Mouse (Mus musculus): ENCODE data around the gene Thegl. TPM values are rescaled to one million over a fixed set of nuclear protein-coding genes. Genes with fewer than 3 reads are reported as not detected.
A peak's percentile ranks its signal among the peaks of the same experiment; 100 is the strongest.
"Not testable (repeated sequence)": the region's sequence is repeated elsewhere in the genome, so short reads cannot be mapped to it uniquely, and the experiment has no call there.

The Thegl gene
- total RNA-seq (2021) = not detected

DNA sequence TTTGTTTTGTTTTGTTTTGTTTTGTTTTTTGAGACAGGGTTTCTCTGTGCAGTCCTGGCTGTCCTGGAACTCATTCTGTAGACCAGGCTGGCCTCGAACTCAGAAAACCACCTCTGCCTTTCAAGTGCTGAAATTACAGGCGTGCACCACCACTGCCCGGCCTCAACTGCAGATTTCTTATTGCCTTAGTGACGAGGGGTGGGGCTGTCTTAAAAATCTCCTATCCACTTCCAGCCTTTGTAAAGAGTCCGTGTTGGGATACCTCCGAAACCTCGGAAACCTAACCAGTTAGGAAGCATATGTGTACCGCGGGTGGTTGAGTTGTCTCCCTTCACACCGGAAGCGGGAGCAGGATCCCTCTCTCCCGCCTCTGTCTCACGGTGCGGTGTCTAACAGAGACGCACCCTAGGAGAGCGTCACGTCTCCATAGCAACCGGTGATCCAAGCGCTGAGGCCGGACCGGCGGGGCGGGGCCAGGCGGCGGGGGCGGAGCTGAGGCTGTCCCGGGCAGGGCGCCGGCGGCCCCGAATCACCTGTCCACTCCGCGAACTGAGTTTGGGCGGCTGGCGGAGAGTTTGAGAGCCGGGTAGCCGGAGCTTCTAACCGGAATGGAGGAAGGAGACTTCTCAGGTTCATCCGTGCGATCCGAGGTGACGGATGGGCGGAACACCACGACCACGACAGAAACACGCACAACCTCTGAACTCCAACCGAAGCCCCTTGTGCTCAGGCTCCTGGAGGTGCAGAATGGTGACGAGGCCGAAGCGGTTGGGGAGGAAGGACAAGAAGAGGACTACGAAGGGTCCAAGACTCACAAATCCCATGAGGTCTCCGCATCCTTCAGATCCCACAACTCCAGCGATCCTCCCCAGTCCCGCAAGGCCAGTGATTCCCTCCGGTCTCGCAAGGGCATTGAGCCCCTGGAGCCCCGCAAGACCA lies at the start of gene Thegl:
Gene Thegl (plus strand): TSS at position 480 of the 939 bp plus-strand sequence.
- intact Hi-C loops (cut with DNase I) = loop anchor here (1.0 kb wide), 1 partner anchor 8 kb away; no protein-coding TSS in a partner anchor
- peak; percentile 69 to 70 for DNase-seq

DNA sequence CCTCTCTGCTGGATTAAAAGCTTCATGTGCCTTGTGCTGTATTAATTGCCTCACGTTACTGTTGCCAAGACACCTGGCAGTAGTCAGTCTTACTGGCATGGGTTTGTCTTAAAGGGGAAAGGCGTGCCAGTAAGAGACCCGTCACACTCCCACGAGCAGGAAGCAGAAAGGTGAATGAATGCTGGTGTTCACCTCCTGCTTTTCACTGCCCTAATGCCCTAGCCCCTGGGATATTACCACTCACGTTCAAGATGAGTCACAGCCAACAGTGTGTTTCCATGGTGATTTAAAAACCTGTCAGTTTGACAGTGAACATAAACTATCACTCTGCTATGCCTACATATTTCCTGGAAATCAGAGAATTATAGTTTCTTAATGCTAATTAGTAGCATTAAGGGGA lies 46.6 kb upstream of the Thegl start:
- intact Hi-C loops (cut with DNase I) = no loop called here
- no peak for DNase-seq

GRCm38 (mm10) chr5:76971115-76971514 lies 44.7 kb upstream of the Thegl start:
- DNase-seq = not testable (repeated sequence)
- intact Hi-C loops (cut with DNase I) = loop anchor here (10.0 kb wide), 1 partner anchor 376 kb away; no protein-coding TSS in a partner anchor

DNA sequence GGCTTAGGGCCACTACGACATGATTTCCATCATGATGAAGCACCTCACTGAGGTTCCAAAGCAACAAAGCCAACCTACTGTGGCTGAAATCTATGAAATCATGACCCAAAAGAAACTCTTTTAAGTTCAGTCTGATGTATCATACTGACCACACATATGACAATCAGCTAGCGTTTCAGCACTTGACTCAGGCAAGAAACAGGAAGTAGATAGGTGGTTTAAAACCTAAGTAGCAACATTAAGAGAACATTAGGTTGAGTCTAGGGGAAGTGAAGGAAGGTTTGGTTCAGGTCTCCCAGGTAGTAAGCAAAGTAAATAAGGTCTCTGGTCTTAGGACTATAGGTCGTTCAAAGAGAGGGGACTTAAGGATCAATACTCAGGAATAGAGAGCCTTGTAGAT lies 42.3 kb upstream of the Thegl start:
- intact Hi-C loops (cut with DNase I) = loop anchor here (10.0 kb wide), 1 partner anchor 379 kb away; no protein-coding TSS in a partner anchor
- DNase-seq = no peak

GRCm38 (mm10) chr5:76974207-76974553 lies 41.6 kb upstream of the Thegl start:
- intact Hi-C loops (cut with DNase I) = loop anchor here (1.0 to 10.0 kb wide), 3 partner anchors 23 to 379 kb away; partner anchors contain the start of genes Aasdh, Paics and Ppat
- DNase-seq = no peak

DNA sequence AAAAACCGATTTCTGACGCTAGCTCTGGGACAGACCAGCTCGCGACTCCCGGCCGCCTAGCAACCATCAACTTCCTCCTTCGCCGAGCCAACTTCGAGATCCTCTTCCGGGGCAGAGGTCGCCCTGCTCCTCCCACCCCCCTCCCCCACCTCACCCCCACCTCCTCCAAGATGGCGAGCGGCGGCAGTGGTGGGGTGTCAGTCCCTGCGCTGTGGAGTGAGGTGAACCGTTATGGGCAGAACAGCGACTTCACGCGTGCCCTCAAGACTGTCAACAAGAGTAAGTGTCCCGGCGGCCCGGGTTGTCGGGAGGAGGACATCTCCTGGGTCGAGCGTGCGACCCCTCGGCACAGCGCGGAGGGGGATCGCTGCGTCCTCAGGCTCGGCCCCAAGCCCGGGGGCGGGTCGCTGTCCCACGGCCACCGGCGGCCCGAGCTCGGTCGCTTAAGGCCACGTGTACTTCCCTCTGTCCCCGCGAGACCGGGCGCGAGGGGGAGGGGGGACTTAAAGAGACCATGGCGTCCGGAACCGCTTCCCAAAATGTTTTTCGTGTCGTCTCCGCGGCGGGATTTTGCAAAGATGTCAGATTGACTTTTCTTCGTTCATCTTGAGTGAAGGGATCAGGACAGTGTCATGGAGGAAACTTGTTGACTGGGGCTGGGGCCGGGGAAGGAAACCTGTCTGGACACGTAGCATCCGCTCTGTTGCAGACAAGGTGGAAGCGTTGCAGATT lies 41.1 kb upstream of the Thegl start, which contains the start of gene Srp72:
Gene Srp72 (plus strand): TSS at position 130 of the 732 bp plus-strand sequence.
- peak; percentile 85 for DNase-seq
- intact Hi-C loops (cut with DNase I) = loop anchor here (1.0 to 10.0 kb wide), 3 partner anchors 23 to 380 kb away; partner anchors contain the start of genes Aasdh, Paics and Ppat

DNA sequence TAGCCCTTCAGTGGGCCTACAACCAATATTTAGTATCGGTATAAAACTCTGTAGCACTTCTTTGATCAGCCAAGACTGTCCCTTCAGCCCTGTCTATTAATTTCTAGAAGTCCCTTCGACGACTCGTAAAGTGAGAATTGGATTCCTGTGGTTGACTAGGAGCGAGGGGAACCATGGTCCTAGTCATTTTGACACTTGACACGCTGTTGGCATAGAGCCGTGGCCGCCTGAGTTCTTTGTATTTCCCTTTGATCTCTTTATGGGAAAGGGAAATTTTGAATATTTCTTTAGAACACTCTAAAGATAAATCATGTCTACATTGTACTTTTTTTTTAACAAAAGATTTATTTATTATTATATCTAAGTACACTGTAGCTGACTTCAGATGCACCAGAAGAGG lies 40.1 kb upstream of the Thegl start:
- intact Hi-C loops (cut with DNase I) = loop anchor here (2.0 to 10.0 kb wide), 2 partner anchors 71 to 381 kb away; partner anchors contain the start of gene Aasdh
- no peak for DNase-seq

DNA sequence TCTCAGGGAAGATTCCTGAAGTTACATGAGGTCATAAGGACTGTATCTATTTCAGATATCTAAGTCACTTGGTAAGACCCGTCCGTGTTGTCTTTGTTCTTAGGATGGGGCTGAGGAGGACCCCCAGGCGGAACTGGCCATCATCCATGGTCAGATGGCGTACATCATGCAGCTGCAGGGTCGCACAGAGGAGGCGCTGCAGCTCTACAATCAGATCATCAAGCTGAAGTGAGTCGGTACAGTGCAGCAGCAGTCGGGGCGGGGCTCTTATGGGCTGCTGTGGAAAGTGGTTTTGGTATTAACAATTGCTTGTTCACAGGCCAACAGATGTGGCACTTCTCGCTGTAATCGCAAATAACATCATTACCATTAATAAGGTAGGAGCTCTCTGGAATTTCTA lies 31.8 kb upstream of the Thegl start:
- intact Hi-C loops (cut with DNase I) = loop anchor here (10.0 kb wide), 1 partner anchor 341 kb away; no protein-coding TSS in a partner anchor
- DNase-seq = no peak

DNA sequence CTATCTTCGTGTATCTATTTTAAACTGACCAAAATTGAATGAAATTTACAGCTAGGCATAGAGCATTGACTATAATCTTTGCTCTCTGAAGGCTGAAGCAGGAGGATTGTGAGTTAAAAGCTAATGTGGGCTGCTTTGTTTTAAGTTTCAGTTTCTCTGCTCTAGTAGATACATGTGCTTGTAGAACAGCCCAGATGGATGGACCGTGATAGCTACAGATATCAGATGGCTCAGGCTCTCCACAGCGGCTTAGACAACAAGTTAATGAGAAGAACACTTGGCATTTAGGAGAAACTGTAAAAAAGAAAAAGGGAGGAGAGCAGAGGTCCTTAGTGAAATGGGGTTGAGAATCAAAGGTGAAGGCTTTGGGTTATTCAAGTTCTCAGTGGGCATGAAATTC lies 25.0 kb upstream of the Thegl start:
- DNase-seq = no peak
- intact Hi-C loops (cut with DNase I) = no loop called here

DNA sequence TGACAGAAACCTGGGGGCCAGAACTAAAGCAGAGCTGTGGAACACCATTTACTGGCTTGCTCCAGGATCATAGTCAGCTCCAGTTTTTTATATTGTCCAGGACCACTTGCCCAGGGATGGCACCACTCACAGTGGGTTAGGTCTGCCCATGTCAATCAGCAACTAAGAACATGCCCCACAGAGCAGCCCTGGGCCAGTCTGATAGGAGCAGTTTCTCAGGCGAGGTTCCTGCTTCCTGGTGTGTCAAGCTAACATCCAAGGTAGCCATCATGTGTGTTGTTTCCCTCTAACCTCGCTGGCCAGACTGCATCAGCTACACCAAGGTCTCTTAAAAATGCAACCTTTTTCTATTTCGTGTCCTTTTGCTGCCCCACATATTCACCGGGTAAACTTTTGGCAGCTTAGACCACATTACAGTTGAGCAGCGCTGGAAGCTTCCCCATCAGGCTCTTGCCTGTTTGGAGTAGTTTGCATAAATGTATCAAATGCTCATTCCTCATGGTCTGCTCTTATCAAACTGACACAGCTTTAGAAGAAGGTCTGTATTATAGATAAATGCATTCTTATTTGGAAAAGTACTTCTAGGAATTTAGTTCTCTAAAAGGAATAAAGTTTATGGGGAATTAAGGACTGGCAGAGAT lies 22.5 kb upstream of the Thegl start:
- DNase-seq = no peak
- intact Hi-C loops (cut with DNase I) = no loop called here

- DNase-seq = no peak
- intact Hi-C loops (cut with DNase I) = loop anchor here (1.0 to 5.0 kb wide), 3 partner anchors 84 to 219 kb away; no protein-coding TSS in a partner anchor
Observed at GRCm38 (mm10) chr5:76998416-76998815, 17.4 kb upstream of the Thegl start.

DNA sequence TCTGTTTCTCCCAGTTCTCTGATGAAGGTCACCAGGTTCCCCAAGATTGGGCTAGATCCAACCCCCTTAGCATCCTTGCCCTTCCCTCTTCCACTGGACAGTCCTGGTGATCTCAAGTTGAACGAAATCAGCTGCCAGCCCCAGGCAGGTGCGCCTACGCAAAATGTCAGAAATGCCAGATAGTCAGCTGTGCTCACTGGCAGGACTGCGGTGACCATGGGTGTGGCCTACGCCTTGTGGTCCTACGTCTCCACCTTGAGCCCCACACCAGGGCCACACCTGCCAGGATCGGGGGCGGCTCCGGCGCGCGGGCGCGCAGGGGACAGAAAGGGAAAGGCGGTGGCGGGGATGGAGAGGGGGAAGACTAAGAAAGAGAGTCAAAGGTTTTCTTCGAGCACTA lies 14.6 kb upstream of the Thegl start:
- intact Hi-C loops (cut with DNase I) = no loop called here
- no peak for DNase-seq

DNA sequence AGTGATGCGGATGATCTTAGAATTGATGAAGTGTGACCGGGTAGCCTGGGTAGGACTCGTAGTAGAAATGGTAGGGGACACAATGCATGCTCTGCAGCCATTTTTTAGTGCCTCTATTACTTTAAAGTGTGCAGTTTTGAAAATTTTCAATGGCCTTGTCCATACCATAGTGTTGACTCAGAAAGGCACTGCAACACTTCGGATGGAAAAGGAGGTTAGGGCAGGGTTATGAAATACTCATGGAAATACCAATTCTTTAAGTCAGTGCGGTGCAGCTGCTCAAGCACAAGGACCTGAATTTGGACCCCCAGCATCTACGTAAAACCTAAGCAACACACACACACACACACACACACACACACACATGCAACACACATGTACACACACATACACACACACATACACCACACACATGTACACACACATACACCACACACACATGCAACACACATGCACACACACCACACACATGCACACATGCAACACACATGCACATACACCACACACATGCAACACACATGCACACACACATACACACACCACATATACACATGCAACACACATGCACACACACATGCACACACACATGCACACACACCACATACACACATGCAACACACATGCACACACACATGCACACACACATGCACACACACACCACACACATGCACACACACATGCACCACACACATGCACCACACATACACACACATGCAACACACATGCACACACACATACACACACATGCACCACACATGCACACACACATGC lies 11.6 kb upstream of the Thegl start, which contains the start of gene Arl9:
Gene Arl9 (plus strand): TSS at position 5 of the 771 bp plus-strand sequence.
- no peak for DNase-seq
- intact Hi-C loops (cut with DNase I) = no loop called here

DNA sequence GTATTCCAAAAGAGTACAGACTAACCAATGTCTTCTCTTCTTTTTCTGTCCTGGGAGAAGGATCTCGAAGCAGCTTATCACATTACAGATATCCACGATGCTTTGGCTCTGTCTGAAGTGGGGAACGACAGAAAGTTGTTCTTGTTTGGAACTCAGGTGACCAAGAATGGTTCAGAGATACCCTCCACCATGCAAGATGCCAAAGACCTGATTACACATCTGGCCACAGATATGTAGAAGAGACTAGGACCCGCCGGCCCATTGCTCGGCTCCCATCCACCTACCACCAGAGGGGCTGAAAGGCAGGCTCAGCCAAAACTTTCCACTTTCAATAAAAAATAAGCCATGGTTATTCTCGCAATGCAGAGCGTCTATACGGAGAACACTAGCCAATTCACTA lies 5.5 kb upstream of the Thegl start:
- DNase-seq = no peak

DNA sequence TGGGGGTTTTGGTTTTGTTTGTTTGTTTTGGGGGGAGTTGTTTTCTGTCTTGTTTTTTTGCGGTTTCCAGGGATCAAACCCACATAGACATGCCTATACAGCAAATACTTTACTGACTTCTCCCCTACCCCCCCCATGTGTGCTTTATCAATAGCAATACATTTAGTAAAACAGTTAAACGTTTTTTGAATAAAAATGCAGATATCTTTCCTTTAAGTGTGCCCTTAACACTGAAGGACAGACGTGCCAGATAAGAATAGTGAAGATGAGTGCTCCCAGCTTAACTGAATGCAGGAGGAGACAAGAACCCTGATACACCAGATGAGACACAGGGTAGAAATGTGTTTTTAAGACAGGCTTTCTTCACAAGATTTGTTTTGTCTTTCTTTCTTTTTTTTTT lies 4.7 kb upstream of the Thegl start:
- intact Hi-C loops (cut with DNase I) = no loop called here
- DNase-seq = no peak

More for the DNA sequence above, 5.5 kb upstream of the Thegl start:
- intact Hi-C loops (cut with DNase I) = no loop called here

GRCm38 (mm10) chr5:77013171-77013570 lies 2.7 kb upstream of the Thegl start:
- no peak for DNase-seq
- intact Hi-C loops (cut with DNase I) = no loop called here

DNA sequence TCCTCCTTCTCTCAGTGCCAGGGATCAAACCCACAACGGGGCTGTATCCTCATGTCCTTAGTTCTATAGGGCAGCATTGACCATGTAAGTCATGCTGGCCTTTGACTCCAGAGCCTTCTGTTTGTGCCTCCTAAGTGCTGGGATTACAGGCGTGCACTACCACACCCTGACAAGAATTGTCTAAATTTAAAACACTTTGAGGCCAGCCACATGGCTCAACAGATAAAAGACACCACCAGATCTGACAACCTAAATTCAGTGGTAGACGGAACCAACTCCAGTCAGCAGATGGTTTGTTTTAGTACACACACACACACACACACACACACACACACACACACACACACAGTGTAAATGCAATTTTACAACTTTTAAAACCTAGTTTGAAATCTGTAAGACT lies 12.2 kb downstream of the Thegl start:
- intact Hi-C loops (cut with DNase I) = no loop called here
- no peak for DNase-seq

DNA sequence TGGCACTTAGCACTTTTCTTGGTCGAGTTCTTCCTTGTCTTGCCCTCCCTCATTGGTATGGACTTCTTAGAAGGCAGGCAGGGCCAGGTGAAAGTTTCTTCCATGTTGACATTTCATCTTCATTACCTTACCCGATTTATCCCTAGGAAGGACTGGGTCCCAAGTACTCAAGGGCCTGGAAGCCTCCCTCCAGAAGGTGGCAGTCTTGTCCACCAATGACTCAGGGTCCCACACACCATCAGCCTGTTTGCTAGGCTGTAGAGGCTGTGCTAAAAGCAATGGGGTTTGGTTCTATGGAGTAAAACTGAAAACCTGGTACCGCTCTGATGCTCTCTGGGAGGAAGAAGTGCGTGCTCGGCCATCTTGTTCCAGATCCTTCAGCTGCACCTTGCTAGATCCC lies 13.9 kb downstream of the Thegl start:
- intact Hi-C loops (cut with DNase I) = loop anchor here (1.0 kb wide), 2 partner anchors 142 to 188 kb away; no protein-coding TSS in a partner anchor
- DNase-seq = peak; percentile 41 to 65

- DNase-seq; intact Hi-C loops (cut with DNase I): not testable (repeated sequence)
Observed at GRCm38 (mm10) chr5:77035101-77035500, 19.3 kb downstream of the Thegl start.

DNA sequence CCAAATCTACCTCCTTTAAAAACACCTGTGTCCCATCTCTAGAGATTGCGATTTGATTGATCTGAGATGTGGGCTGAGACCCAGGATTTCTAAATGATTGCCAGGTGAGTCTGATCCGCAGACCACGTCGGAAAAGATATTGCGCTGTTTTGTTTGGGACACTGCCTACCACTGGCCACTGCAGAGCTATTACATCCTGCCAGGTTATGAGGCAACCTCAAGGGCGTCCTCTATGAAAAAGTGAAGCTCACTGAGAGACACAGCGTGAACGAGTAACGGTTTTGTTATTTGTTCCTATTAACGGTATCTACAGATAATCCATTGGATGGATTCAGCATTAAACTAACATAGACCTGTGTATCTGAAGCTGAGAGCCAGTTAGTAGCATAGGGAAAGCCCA lies 22.6 kb downstream of the Thegl start:
- intact Hi-C loops (cut with DNase I) = no loop called here
- DNase-seq = no peak
